Mouse (Mus musculus) CH12F3 (cell line): ENCODE results near the gene Naaa.

Experiments used
- in situ Hi-C: fragments of 300-500 bp; cut with MboI; formaldehyde crosslinking; loops from 2 replicates; pipeline ENCODE4 v1.14.3; 2020; ENCODE audit warnings: low sequenced_read_pairs

The Naaa gene

DNA sequence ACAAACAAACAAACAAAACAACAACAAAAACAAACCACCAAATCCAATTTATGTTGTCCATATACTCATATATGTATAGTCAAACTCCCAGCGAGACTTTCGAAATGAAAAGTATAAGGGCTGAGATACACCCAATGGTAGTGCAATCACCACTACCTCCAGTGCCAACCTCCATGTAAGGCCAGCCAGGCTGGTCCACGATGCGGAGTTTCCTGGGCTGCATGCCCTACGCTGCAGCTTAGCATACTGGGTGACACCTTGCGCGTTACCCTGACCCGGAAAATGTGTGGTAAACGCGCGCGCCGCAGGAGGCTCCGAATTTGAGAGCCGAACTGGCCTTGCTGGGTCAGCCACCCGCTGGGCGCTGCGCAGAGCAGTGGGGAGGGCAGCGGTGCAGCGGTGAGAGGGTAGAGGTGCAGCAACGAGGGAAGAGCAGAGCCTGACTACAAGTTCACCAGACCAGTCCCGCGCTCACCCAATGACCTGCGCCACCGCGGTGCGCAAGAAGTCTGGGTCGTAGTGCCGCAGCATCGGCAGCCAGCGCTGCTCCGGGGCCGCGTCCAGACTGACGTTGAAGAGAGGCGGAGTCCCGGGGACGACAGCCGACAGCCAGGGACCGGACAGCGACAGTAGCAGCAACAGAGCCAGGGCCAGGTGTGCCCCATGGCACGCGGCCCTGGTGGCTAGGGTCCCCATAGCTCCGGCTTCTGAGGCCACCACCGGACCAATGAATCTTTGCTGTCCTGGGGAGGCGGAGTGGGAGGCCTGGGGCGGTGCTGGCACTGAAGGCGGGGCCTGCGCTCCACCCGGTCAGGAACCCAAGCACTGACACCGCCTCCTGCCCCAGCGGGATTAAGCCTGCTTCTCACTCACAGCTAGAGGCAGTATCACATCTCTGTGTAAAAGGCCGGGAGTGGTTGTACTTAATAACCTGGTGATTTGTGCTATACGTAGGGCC is at the start of gene Naaa:
Naaa (minus strand) TSS at position 734 of the 958 bp plus-strand sequence.
- in situ Hi-C loops: no loop called here

DNA sequence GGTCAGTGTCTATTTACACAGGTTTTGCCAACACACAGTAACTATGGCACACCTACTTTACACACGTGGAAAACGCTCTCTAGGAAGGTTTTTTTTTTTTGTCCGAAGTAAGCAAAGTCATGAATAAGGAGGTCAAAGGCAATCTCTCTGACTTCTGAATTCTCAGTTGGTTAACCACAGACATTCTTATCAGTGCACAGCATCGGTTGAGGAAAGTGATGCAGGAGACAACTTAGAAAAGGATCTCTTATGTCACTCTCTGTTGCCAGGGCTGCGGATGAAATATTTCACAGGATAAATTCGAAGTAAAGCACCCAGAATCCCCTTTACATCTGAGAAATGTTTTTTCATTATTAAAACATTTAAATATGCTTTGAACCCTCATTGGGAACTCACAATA is 49.4 kb upstream of the Naaa start:
- in situ Hi-C loops: no loop called here

DNA sequence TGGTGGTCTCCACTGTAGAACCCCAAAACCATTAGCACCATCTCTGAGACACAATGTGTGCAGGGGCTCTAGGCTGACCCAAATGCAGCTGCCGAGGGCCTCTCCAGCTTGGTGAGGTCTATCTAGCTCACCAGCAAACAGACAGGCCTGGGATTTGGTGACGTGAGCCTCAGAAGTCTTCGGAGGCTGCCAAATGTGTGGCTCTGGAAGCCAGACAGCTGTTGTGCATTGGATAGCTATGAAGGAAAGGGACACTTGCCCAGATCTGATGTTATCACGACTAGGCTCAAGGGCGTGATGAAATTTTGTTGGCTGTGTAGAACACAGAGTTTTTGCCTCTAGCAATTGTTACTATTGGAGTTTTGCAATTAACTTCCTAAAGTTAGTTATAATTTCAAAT is 45.3 kb upstream of the Naaa start:
- in situ Hi-C loops: no loop called here

DNA sequence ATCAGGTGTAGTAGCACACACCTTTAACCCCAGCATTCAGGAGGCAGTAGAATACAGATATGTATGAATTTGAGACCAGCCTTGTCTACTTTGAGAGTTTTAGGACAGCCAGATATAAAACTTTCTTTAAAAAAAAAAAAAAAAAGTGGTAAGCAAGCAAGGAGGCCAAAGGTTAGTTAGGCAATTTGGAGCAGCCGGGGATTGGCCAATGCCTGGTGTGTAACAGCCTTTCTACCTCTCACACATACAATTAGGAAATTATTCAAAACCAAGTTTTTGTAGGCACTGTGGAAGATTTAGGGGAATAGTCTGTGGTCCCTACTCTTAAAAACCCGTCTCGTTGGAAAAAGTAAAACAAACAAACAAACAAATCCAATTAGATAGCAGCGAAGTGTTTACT is 44.6 kb upstream of the Naaa start:
- in situ Hi-C loops: no loop called here

DNA sequence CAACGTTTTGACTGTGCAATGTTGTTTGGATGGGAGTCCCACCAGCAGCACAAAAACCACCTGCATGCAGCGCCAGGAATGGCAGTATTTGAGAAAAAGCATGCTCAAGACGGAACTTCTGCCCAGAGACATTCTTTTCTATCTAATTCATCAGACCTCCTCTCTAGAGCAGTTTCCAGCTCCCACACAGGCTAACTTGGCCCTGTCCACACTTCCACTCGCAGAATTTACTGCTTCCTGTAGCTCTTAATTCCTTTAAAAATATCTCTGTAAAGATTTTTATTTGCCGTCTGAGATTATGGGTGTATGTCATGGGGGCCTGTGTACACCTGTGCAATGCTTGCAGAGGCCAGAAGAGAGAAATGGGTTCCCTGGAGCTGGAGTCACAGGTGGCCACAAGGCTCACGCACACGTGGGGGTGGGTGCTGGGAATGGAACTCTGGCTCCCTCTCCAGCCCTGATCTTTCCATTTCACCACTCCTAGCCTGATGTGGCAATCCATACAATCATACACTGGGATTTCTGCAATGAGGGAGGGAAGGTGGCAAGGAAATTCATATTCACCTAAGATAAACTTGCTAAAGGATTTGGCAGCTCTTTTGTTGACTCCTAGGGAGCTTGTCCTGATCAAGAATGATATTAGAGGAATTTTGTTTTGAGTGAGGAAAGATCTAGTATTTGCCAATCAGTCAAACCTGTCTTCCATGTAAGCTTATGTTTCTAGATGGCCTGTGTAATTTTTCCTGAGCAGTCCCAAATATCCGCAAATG is 43.8 kb upstream of the Naaa start:
- in situ Hi-C loops: no loop called here

DNA sequence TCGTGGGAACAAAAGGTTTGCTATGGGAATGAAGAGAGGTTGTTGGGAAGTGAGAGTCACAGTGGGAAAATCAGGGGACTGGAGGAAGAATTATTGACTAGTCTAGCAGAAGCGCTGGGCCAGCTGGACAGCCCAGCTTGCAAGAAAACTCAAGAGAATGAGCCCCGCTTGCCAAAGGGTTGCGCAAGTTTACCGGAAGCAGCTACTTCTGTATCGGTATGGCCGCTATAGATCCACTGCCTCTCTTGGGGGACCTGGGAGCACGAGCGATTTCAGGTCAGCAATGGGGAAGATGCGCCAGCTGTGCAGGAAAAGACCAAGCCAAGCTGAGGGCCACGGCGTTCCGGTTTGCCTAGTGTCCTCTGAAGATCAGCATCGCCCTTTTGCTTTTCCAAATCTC is 40.6 kb upstream of the Naaa start:
- in situ Hi-C loops: loop anchor here (5.0 kb wide), 1 partner anchor 64 kb away; no protein-coding TSS in a partner anchor

DNA sequence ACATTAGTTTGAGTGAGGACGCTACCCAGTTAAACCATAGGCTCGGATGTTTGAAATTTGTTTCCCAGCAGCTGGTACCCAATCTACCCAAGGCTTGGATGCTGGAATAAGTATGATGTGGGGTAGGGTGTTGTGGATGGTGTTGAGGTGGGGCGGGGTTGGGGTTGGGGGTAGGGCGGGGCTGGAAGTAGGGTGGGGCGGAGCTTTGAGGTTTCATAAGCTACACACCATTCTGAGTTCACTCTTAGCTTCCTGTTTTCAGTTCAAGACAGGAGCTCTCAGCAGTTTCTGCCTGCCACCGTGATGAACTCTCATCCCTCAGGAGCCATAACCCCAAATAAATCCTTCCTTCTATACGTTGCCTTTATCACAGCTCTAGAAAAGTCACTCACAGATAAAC is 40.1 kb upstream of the Naaa start:
- in situ Hi-C loops: loop anchor here (5.0 kb wide), 1 partner anchor 64 kb away; no protein-coding TSS in a partner anchor

DNA sequence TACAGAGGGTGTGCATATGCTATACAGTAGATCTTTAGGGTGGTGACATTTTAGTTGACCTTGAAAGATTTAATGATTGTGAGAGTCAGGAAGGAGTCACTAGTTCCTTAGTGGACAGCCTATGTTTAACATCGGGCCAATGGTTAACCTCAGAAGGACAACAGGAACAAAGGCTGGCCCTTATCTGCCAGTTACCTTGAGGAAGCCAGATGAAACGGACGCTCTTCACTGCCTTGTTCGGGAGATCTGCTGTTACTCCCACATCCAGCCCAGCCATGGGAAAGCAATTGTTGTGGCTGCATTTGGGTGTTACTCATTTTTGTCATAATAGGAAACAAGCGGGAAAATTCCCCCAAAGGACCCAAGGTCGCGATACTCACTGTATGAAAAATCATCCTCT is 35.8 kb upstream of the Naaa start:
- in situ Hi-C loops: no loop called here

DNA sequence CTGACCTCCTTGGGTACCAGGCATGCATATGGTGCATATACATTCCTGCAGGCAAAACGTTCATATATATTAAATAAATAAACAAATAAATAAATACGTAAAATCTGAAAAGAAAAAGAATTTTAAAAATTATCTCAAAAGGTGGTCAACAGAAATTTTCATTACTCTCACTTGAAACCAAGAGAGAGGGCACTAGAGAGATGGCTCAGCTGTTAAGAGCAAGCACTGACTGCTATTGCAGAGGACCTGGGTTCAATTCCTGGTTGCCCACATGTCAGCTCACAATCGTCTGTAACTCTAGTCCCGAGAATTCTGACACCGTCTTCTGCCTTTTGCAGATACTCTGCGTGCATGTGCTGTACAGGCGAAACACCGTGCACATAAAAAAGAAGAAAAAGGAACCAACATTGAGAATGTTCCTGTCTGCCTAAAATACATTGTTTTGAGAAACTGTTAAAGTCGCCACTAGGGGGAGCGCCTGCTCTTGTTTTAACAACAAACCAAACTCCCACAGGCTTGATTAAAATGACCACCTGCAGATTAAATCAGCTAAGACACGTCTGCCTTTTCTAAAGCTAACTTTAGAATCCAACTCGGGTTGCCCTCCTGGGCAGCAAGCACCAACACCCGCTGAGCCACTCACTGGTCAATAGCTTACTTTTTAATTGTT is 34.2 kb upstream of the Naaa start:
- in situ Hi-C loops: no loop called here

DNA sequence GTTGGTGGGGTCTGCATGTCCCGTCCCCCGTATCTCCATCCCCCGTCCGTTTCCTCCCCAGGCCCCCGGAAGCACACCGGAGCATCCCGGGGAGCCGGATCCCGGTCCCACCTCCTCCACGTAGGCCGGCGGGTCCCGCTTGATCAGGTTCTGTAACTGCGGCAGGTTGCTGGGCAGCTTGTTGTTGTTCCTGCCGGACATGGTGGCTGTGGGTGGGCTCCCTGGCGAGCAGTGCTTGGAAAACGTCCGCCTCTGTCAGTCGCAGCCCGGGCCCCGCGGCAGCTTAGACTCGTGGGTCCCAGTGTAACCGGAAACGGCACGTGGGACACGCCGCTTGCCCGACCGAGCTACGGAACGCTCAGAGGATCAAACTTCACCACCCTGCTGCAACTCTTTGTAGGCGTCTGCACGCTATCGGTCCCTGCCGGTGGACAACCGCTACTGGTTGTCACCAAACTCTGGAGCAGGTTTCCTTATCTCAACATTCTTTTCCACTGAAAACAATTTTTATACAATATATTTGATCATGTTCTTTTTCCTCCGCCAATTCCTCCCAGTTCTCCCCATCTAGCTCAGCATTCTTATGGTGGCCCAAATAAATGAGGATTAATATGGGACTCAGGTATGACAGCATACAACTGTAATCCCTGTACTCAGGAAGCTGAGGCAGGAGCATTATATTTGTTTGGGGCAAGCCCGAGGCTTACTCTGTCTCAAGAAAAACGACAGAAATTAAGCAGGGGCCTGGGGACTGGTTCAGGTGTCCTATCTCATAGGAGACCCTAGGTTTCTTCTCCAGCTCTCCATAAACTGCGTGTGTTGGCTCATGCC is 31.9 kb upstream of the Naaa start, which contains the start of gene Sdad1:
Sdad1 (minus strand) TSS at position 799 of the 831 bp plus-strand sequence.
- in situ Hi-C loops: no loop called here

DNA sequence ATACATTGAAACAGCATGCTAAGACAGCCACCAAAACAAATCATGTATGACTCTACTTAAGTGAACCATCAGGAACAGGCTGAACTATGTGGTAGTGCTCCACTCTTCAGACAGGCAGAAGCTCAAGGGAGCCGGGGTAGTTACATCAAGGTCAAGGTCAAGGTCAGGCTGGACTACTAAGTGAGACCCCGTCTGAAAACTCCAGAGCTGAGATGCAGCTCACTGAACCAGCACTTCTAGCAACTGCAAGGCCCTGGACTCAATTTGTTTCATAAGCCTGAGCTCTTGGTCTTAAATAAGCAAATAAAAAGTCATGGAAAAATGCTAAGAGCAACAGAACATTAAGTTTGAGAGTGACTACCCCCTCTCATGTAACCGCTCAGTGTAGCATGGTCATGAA is 26.3 kb upstream of the Naaa start:
- in situ Hi-C loops: no loop called here

DNA sequence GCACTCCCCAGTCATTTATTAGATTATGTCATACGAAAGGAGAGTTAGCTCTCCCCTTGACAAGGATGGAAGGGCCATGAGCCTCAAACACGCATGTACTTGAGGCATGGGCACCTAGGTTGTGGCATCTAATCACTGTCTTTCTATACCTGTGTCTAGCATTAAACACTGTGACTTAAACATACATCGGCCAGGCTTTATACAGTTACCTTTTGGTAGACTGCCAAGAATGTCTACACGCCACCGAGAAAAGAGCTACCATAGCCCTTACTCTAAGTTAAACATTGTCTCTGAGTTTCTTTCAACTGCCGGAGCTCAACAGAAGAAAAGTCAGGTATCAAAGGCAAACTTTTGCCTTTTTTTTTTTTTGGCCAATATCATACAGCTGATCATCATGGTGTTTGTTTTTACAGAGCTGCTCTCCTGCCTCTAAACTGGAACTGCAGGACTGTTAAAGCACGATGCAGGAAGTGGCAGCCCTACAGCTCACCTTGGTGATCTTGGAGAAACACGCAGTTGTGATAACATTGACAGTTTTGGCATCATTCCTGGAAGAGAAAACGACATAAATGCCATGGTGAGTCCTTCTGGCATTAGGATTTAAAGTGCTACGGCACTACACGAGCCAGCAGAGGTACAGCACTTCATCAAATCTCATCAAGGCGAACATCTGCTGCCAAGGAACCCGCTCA is 24.3 kb upstream of the Naaa start:
- in situ Hi-C loops: no loop called here

DNA sequence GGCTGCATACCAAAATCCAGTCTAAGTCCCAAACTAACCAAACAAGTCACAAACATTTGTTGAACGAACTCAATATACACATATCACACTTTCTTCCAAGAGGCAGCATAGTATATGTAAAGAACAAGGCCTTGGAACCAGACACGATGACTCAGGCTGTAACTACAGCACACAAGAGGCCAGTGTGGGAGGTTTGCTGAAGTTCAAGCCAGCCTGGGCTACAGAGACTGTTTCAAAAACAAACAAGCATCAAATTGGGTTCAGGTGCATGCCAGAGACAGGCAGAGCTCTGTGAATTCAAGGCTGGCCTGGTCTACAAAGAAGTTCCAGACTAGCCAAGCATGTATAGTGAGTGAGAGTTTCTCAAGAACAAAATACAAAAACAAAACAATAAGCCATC is 16.6 kb upstream of the Naaa start:
- in situ Hi-C loops: no loop called here

DNA sequence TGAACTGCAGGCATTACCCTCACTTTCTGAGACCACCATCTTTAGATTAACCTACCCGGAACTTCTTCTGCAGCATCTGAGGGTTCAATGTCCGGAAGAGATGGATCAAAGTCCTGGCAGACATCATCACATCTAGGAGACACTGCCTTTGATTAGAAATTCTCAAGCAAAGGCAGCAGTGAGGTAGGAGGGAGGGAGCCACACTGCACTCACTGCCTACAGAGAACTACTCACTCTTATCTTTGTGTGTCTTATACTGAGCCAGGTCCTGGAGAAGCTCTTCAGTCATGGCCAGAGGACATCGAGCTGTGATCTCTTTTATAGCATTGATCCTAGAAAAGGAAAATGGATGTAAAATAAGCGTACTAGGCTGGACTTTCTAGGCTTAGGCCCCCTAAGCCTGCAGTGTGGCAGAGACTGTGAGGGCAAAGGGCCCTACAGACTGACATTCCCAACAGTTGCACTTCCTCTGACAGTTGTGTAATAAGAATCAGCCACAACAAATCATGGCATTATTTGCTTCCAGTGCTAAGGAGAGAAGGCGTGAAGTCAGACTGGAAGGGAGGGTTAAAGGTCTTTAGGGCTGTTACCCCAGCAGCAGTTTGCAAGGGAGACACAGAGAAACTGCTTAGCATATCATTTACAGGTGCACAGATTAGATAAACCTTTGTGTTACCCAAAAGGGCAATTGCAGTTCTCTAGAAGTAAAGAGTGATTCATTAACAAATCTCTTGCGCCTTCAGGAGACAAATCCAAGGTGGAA is 13.9 kb upstream of the Naaa start:
- in situ Hi-C loops: no loop called here

DNA sequence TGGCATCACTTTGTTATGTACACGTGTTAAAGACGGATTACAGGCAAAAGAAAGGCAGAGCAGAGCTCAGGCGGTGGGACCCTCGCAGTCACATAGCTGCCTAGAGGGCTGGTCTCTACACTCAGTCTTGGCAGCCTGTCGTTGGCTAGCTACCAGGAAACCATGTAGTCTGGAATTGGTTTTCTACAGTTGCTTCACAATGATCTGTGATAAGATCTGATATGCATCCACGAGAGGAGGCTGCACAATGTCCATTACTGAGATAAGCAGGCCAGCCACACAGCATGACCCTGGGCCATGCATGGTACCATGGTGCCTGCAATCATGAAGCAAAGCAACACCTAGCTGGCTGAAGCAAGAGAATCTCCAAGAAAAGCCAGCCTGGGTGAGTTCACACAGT is 9.9 kb upstream of the Naaa start:
- in situ Hi-C loops: no loop called here

DNA sequence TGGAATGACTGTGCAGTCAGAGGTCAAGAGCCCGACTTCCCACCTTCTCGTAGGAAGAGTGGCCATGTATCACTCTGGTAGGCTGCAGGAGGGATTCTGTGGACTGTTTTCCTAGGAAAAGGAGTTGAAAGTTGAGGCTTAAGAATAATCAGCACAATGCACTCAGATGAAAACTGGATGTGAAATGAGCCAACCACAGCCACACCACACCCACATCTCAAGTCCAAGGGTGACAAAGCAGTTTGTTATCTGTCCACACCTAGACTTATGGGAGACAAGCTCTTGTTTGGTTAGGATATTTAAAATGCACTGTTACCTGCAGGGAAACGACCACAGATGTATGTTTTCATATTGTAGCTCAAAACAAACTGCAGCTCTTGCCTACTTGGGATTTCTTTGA is 5.1 kb upstream of the Naaa start:
- in situ Hi-C loops: no loop called here

DNA sequence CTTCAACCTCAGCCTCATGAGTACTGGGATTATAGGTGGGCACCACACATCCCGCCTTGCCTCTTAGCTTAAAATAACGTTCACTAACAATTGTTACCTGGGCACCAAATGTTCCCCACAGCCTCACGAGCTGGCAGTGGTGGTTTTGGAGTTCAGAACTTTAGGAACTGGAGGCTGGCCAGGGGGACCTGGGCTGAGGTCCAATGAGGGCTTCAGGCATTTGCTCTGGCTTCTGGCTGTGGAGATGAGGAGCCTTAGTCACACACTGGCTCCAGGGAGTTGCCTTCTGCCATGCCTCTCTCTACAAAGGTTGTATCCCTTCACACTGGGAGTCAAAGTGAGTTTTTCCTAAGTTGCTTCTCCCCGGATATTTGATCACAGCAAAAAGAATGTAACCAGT is 4.6 kb upstream of the Naaa start:
- in situ Hi-C loops: no loop called here

DNA sequence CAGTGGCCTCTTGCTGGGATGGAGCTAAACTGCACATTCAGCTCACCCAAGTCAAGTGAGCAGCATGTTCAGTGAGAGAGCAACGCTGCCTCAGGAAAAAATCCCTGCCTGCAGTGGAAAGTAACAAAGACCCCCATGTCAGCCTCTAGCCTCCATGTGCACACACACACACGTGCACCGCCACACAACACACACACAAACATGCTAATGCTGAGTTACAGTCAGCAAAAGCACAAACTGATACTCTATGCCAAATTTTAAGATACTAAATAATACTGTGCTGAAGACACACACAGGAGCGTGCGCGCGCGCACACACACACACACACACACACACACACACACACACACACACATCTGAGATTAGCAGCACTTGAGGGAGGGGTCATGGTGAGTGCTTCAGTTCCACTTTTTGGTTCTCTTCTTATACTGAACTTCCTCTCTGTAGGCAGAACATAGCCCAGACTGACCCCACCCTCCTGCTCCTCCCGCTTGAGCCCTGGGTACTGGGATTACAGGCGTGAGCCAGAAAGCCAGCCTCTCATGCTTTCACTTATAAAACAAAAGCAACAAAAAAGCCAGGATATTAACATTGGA is 1.1 kb upstream of the Naaa start:
- in situ Hi-C loops: no loop called here

DNA sequence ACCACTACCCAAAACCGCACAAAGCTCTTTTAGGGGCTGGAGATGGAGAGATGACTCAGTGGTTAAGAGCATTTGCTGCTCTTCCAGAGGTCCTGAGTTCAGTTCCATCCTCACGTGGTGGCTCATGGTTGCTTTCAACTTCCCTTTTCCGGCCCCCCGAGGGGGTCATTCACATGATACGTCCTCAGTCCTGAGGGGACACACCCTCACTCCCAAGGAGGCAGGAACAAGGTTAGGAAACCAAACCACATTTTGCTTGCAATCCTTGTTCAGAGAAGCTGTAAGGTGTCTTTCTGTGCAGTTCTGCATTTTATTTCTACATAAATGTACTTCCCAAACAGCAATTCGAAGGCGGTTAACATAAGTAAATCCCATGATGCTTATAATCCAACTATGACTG is 7.5 kb downstream of the Naaa start:
- in situ Hi-C loops: no loop called here
